In genomic region chr1:159234496-159234895, GRCm38 (mm10) we compare ENCODE assay signal across 8 mouse cellular contexts. TPM values are rescaled to one million over a fixed set of nuclear protein-coding genes. Genes with fewer than 3 reads are reported as not detected.
DNase-seq lines count a peak whose midpoint lies in the region; ATAC-seq and TF ChIP-seq lines count a peak whose summit lies in the region.

No protein-coding gene starts in this region.

- H3K27ac ChIP-seq in kidney, embryonic 14.5 days (ENCODE audit: low read depth, low read length) = no peak overlapping the region
- no peak overlapping the region for H3K27ac ChIP-seq in forebrain, embryonic 11.5 days (ENCODE audit: low read depth, low read length)
- H3K27ac ChIP-seq in liver, postnatal 0 days (ENCODE audit: low read depth) = peak overlapping the region; percentile 62

- ATAC-seq in kidney, embryonic 14.5 days (ENCODE audit: low FRiP score, low TSS enrichment) = no peak
- no peak for ATAC-seq in forebrain, embryonic 11.5 days (replicated peaks; ENCODE audit: low FRiP score)
- no peak for ATAC-seq in liver, postnatal 0 days

- TF ChIP-seq CTCF in liver, postnatal 0 days (IDR thresholded peaks at IDR 0.05; ENCODE audit: low read depth) = no peak

- peak overlapping the region; percentile 60 for H3K4me2 ChIP-seq in kidney, embryonic 14.5 days (replicated peaks; ENCODE audit: low read depth, low read length)
- peak overlapping the region; percentile 5; the same call in 1 of the 2 replicates for H3K4me2 ChIP-seq in forebrain, embryonic 11.5 days (ENCODE audit: low read depth, low read length, severe bottlenecking)
- H3K4me2 ChIP-seq in liver, postnatal 0 days (ENCODE audit: low read depth, low read length) = peak overlapping the region; percentile 80

- no peak for TF ChIP-seq EP300 in liver, postnatal 0 days (IDR thresholded peaks at IDR 0.05; ENCODE audit: low read depth)

- H3K4me1 ChIP-seq in kidney, embryonic 14.5 days (ENCODE audit: control insufficient read depth, insufficient read depth, low read length) = peaks cover 15% of the 10 kb centered on the region
- peaks cover 5% of the 10 kb centered on the region; the same call in 1 of the 2 replicates for H3K4me1 ChIP-seq in forebrain, embryonic 11.5 days (replicated peaks; ENCODE audit: control insufficient read depth, insufficient read depth, low read length)
- H3K4me1 ChIP-seq in liver, postnatal 0 days (ENCODE audit: insufficient read depth) = peaks cover 33% of the 10 kb centered on the region

- H3K36me3 ChIP-seq in kidney, embryonic 14.5 days (ENCODE audit: control insufficient read depth, insufficient read depth, low read length) = no peaks in the 10 kb centered on the region
- H3K36me3 ChIP-seq in forebrain, embryonic 11.5 days (ENCODE audit: control insufficient read depth, insufficient read depth, low read length) = no peaks in the 10 kb centered on the region
- H3K36me3 ChIP-seq in liver, postnatal 0 days (replicated peaks; ENCODE audit: insufficient read depth, low read length) = peaks cover 2% of the 10 kb centered on the region; the same call in 1 of the 2 replicates

- no peaks in the 10 kb centered on the region for H3K27me3 ChIP-seq in kidney, embryonic 14.5 days (ENCODE audit: control insufficient read depth, insufficient read depth, low read length)
- H3K27me3 ChIP-seq in forebrain, embryonic 11.5 days (ENCODE audit: control insufficient read depth, insufficient read depth, low read length) = no peaks in the 10 kb centered on the region
- no peaks in the 10 kb centered on the region for H3K27me3 ChIP-seq in liver, postnatal 0 days (ENCODE audit: insufficient read depth, low read length)

- H3K4me3 ChIP-seq in kidney, embryonic 14.5 days (ENCODE audit: low read length) = no peak overlapping the region; the same call in 1 of the 2 replicates
- no peak overlapping the region for H3K4me3 ChIP-seq in forebrain, embryonic 11.5 days (ENCODE audit: low read depth, low read length)
- peak overlapping the region; percentile 74 for H3K4me3 ChIP-seq in liver, postnatal 0 days (ENCODE audit: low read depth, low read length)

- 56% methylated on average over 2 of the region's 2 CpGs for WGBS in kidney, embryonic 14.5 days
- 70% methylated on average over 2 of the region's 2 CpGs for WGBS in forebrain, embryonic 11.5 days
- 52% methylated on average over 2 of the region's 2 CpGs for WGBS in liver, postnatal 0 days (ENCODE audit: insufficient replicate concordance)

- no peak for DNase-seq in kidney, postnatal 14 days
- DNase-seq in R1 (ENCODE audit: low read depth, low spot score) = peak; percentile 50
- DNase-seq in forebrain, embryonic 11.5 days (ENCODE audit: low spot score) = no peak
- DNase-seq in liver, postnatal 0 days = peak; percentile 45
- no peak for DNase-seq in retina, embryonic 14.5 days (ENCODE audit: low spot score)
- no peak for DNase-seq in MN1 (ENCODE audit: low spot score)
- no peak for DNase-seq in left cerebral cortex, adult 11 months (ENCODE audit: low spot score)

- no peaks in the 10 kb centered on the region for H3K9me3 ChIP-seq in kidney, embryonic 14.5 days (ENCODE audit: control insufficient read depth, low read length)
- H3K9me3 ChIP-seq in forebrain, embryonic 11.5 days (ENCODE audit: control insufficient read depth, low read length) = no peaks in the 10 kb centered on the region
- no peaks in the 10 kb centered on the region for H3K9me3 ChIP-seq in liver, postnatal 0 days (ENCODE audit: low read length)

- no peak overlapping the region for H3K9ac ChIP-seq in kidney, embryonic 14.5 days (ENCODE audit: low read depth, low read length)
- no peak overlapping the region for H3K9ac ChIP-seq in forebrain, embryonic 11.5 days (ENCODE audit: low read length)
- no peak overlapping the region for H3K9ac ChIP-seq in liver, postnatal 0 days (replicated peaks)

RNA-seq across cellular contexts. Expression of gene Cop1, which starts 2.4 kb away (rescaled TPM):
- 44.3 and 50.9 TPM in 2 replicates for polyA plus RNA-seq in kidney, embryonic 14.5 days (2014; fragmentation: Nextera tagmentation; extraction: Ambion mirVana)
- 151 and 158 TPM in 2 replicates for polyA plus RNA-seq in forebrain, embryonic 11.5 days (2014; fragmentation: Nextera tagmentation; extraction: Ambion mirVana)
- 32.8 and 33.2 TPM in 2 replicates for polyA plus RNA-seq in liver, postnatal 0 days (2015; fragmentation: Nextera tagmentation; extraction: Ambion mirVana)

Comparison
In these comparisons a context has a peak if more than half of its experiments do, and no peak if none do; other contexts are left out.
1. H3K4me2 ChIP-seq: peak in every context shown above with its lines; median percentile 80 in liver, postnatal 0 days; 60 in kidney, embryonic 14.5 days; 5 in forebrain, embryonic 11.5 days.
2. DNase-seq: peak in R1 (single experiment) and liver, postnatal 0 days (single experiment); none in kidney, postnatal 14 days (single experiment), forebrain, embryonic 11.5 days (single experiment), retina, embryonic 14.5 days (single experiment), MN1 (single experiment) and left cerebral cortex, adult 11 months (single experiment).